Mouse (Mus musculus) forebrain, embryonic 14.5 days (tissue): ENCODE data around the gene Lat. TPM values are rescaled to one million over a fixed set of nuclear protein-coding genes. Genes with fewer than 3 reads are reported as not detected.
"Not testable (repeated sequence)": the region's sequence is repeated elsewhere in the genome, so short reads cannot be mapped to it uniquely, and the experiment has no call there.

Source experiments
- ATAC-seq: fragments of 200-750 bp; cut with Nextera tagmentation; 2 replicates; pipeline ENCODE4 v1.8.0; 2017; ENCODE audit warnings: mild to moderate bottlenecking, moderate library complexity
- DNase-seq: peaks from one replicate; pipeline ENCODE4 v3.0.0-alpha.2; 2015; ENCODE audit warnings: low spot score
- H3K27ac ChIP-seq: fragments of 300-500 bp; sonication (generic); 2 replicates; pipeline ENCODE4 v1.5.1; 2014; ENCODE audit warnings: low read depth, mild to moderate bottlenecking, control low read depth, low read length, moderate library complexity
- H3K27me3 ChIP-seq: fragments of 300-500 bp; sonication (generic); replicated peaks from 2 replicates; pipeline ENCODE4 v1.6.1; 2014; ENCODE audit warnings: low read length, control low read depth, mixed read lengths; ENCODE audit not compliant: control insufficient read depth, insufficient read depth
- H3K36me3 ChIP-seq: fragments of 300-500 bp; sonication (generic); 2 replicates; pipeline ENCODE4 v1.6.1; 2014; ENCODE audit warnings: low read length, control low read depth; ENCODE audit not compliant: control insufficient read depth, insufficient read depth
- H3K4me1 ChIP-seq: fragments of 300-500 bp; sonication (generic); 2 replicates; pipeline ENCODE4 v1.6.1; 2014; ENCODE audit warnings: antibody characterized with exemption, low read length, control low read depth; ENCODE audit not compliant: control insufficient read depth, insufficient read depth
- H3K4me2 ChIP-seq: fragments of 300-500 bp; sonication (generic); 2 replicates; pipeline ENCODE4 v1.6.1; 2014; ENCODE audit warnings: mild to moderate bottlenecking, control low read depth, low read length
- H3K4me3 ChIP-seq: fragments of 300-500 bp; sonication (generic); 2 replicates; pipeline ENCODE4 v1.5.1; 2014; ENCODE audit warnings: low read depth, low read length, control low read depth
- H3K9ac ChIP-seq: fragments of 300-500 bp; sonication (generic); 2 replicates; pipeline ENCODE4 v1.6.1; 2014; ENCODE audit warnings: mild to moderate bottlenecking, low read length, control low read depth, moderate library complexity
- H3K9me3 ChIP-seq: fragments of 300-500 bp; sonication (generic); replicated peaks from 2 replicates; pipeline ENCODE4 v1.6.1; 2016; ENCODE audit warnings: low read length, control low read depth, mixed read lengths; ENCODE audit not compliant: control insufficient read depth
- WGBS: fragments of 180-500 bp; shearing (Covaris S2); extraction: QIAGEN DNeasy Blood & Tissue Kit; methylation state at CpG from one replicate; pipeline ENCODE4 v1.1.7; 2014; 5-methylcytosine and 5-hydroxymethylcytosine counted together
- polyA plus RNA-seq: library from polyadenylated mRNA; unstranded; fragments of >200 nt; fragmentation: Nextera tagmentation; extraction: Ambion mirVana; gene quantifications from 2 replicates; pipeline ENCODE4 v1.2.1, GENCODE M21; 2014

Lat gene
- polyA plus RNA-seq, 1 experiment from 2014 or later: 0.50 TPM

DNA sequence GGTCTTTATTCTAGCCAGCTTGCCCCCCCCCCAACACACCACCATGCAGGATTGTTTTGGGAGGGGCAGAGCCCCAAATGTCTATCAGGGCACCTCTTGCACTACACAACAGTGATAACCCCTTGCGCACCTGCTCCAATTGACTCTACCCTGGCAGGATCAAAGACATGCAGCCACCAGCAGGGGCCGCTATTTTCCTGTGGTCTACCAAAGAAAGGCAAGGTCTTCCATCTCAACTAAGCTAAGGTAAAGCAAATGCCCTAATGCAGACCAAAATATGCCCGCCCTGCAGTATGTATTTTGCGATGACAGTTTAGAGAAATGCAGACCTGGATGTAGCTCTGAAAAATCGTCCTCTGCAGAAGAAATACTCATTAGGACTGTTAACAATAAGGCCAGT is 30.2 kb upstream of the Lat start:
- Histone ChIP-seq H3K4me2 (no peak overlapping the region), H3K27ac (no peak overlapping the region), H3K9me3 (no peaks in the 10 kb centered on the region), H3K9ac (no peak overlapping the region), H3K4me1 (no peaks in the 10 kb centered on the region), H3K27me3 (no peaks in the 10 kb centered on the region), H3K36me3 (no peaks in the 10 kb centered on the region), H3K4me3 (no peak overlapping the region)
- ATAC-seq (no peak), DNase-seq (peak; percentile 88)
- 8% methylated on average over 5 of the region's 5 CpGs for WGBS

- H3K9ac ChIP-seq: no peak overlapping the region
- H3K4me1 ChIP-seq: no peaks in the 10 kb centered on the region
- H3K27me3 ChIP-seq: no peaks in the 10 kb centered on the region
- no peak for DNase-seq
- no peak overlapping the region for H3K27ac ChIP-seq
- H3K4me3 ChIP-seq: no peak overlapping the region
- no peaks in the 10 kb centered on the region for H3K9me3 ChIP-seq
- no peaks in the 10 kb centered on the region for H3K36me3 ChIP-seq
- ATAC-seq: no peak
- WGBS: 91% methylated on average over 4 of the region's 4 CpGs
- no peak overlapping the region for H3K4me2 ChIP-seq
Observed at GRCm38 (mm10) chr7:126397822-126398221, 28.5 kb upstream of the Lat start.

- Histone ChIP-seq H3K9me3 (no peaks in the 10 kb centered on the region), H3K27me3 (no peaks in the 10 kb centered on the region), H3K4me2 (peak overlapping the region; percentile 27), H3K9ac (no peak overlapping the region), H3K36me3 (no peaks in the 10 kb centered on the region), H3K4me1 (no peaks in the 10 kb centered on the region), H3K4me3 (no peak overlapping the region), H3K27ac (no peak overlapping the region)
- ATAC-seq (no peak), DNase-seq (no peak)
- WGBS: 52% methylated on average over 6 of the region's 6 CpGs
Observed at GRCm38 (mm10) chr7:126397221-126397620, 27.9 kb upstream of the Lat start.

GRCm38 (mm10) chr7:126396298-126397119 is 27.1 kb upstream of the Lat start, which contains the start of gene Nfatc2ip:
Gene Nfatc2ip, minus strand, starts transcription at chr7:126396737.
- Histone ChIP-seq H3K4me1 (no peaks in the 10 kb centered on the region), H3K27me3 (no peaks in the 10 kb centered on the region), H3K9me3 (no peaks in the 10 kb centered on the region), H3K9ac (peak within 1 kb of the TSS; percentile 82), H3K36me3 (0 out of 2 replicates have a peak, but pooled peaks cover under 1% of the 10 kb centered on the region), H3K4me2 (peak within 1 kb of the TSS; percentile 82), H3K4me3 (peak within 1 kb of the TSS; percentile 92), H3K27ac (peak within 1 kb of the TSS; percentile 33; the same call in 1 of the 2 replicates)
- DNase-seq: peak; percentile 100
- peak; percentile 100 for ATAC-seq
- under 1% methylated on average over 59 of the region's 59 CpGs for WGBS

- not testable (repeated sequence) for DNase-seq, H3K4me2 ChIP-seq, H3K27ac ChIP-seq, H3K4me3 ChIP-seq, H3K9me3 ChIP-seq, ATAC-seq, H3K27me3 ChIP-seq, H3K4me1 ChIP-seq, H3K9ac ChIP-seq
- 88% methylated on average over 7 of the region's 7 CpGs for WGBS
- peaks cover 28% of the 10 kb centered on the region for H3K36me3 ChIP-seq
Observed at GRCm38 (mm10) chr7:126392086-126392884, 22.9 kb upstream of the Lat start.

GRCm38 (mm10) chr7:126388185-126388584 is 18.8 kb upstream of the Lat start:
- Histone ChIP-seq H3K27me3 (no peaks in the 10 kb centered on the region), H3K4me3 (no peak overlapping the region), H3K4me2 (no peak overlapping the region), H3K4me1 (no peaks in the 10 kb centered on the region), H3K36me3 (peaks cover 56% of the 10 kb centered on the region), H3K9me3 (no peaks in the 10 kb centered on the region), H3K27ac (no peak overlapping the region), H3K9ac (no peak overlapping the region)
- DNase-seq (no peak), ATAC-seq (no peak)
- 94% methylated on average over 1 of the region's 1 CpGs for WGBS

DNA sequence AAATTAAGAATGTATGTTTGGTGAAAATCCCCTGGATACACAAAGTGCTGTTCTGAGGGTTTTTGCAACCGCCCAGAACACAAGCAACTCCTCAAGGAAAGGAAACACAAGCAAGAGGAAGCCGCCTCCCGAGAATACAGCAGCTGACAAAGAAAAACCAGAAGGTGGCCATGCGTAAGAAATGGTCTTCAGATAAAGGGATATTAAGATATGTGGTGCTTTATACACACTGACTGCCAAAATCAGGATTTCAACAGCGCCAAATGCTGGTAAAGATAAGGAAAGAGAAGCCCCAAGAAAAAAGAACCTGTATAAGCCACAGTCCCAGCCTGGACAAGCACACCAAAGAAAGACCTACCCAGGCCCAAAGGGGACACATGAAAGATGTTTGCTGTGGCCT is 14.2 kb upstream of the Lat start:
- Histone ChIP-seq H3K4me2 (no peak overlapping the region), H3K4me1 (no peaks in the 10 kb centered on the region), H3K9me3 (no peaks in the 10 kb centered on the region), H3K27ac (no peak overlapping the region), H3K9ac (no peak overlapping the region), H3K27me3 (no peaks in the 10 kb centered on the region), H3K36me3 (peaks cover 37% of the 10 kb centered on the region), H3K4me3 (no peak overlapping the region)
- ATAC-seq (no peak), DNase-seq (no peak)
- WGBS: 79% methylated on average over 5 of the region's 5 CpGs

- peak within 1 kb of the TSS; percentile 90 for H3K4me2 ChIP-seq
- ATAC-seq: peak; percentile 98
- no peaks in the 10 kb centered on the region for H3K27me3 ChIP-seq
- WGBS: under 1% methylated on average over 33 of the region's 33 CpGs
- peak; percentile 99 for DNase-seq
- peaks cover 8% of the 10 kb centered on the region for H3K4me1 ChIP-seq
- H3K9me3 ChIP-seq: no peaks in the 10 kb centered on the region
- peaks cover 21% of the 10 kb centered on the region for H3K36me3 ChIP-seq
- peak within 1 kb of the TSS; percentile 73 for H3K27ac ChIP-seq
- peak within 1 kb of the TSS; percentile 92 for H3K4me3 ChIP-seq
- H3K9ac ChIP-seq: peak within 1 kb of the TSS; percentile 88
Observed at GRCm38 (mm10) chr7:126377278-126378158, 8.1 kb upstream of the Lat start, which contains the start of gene Spns1. Gene Spns1, minus strand, starts transcription at chr7:126377450.
